Mouse (Mus musculus) spleen, postnatal 36 days (tissue): ENCODE measurements around the gene Rai14.
"Not testable (repeated sequence)": the region's sequence is repeated elsewhere in the genome, so short reads cannot be mapped to it uniquely, and the experiment has no call there.

Experiments used
- DNase-seq, 2 experiments: peaks; one replicate each; pipeline ENCODE4 v3.0.0; 2022; ENCODE audit warnings: low spot score in 2 of 2, mixed read lengths in 1 of 2

The Rai14 gene

DNA sequence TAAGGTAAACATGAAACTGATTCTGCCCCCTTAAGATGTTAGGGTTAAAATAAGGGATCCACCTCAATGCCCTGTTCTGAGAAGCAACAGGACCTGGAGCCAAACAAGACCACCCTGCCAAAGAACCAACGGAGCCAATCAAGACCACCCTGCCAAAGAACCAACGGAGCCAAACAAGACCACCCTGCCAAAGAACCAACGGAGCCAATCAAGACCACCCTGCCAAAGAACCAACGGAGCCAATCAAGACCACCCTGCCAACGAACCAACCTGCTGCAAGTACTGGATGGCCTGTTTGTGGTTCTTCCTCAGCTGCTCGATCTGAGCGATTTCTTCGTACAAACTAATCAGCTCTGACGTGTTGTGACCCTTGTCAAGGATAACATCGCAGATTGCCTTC, 181.1 kb downstream of the Rai14 start:
- not testable (repeated sequence) for DNase-seq

DNA sequence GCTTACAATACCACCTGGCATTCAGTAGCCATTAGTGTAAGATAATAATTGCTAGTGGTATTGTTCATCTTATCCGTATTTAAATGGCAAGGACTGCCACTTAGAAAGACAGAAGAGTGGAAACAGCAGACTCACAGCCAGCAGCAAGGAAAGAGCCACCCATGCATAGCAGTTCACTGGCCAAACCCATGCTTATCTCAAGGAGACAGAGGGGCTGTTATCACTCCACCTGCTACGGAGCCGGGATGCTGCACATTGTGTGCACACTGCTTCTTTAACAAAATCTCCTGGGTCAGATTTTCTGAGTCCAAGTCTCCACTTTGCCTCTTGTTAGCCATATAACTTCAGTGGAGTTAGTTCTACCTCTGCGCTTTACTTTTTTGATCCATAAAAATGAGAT, 183.1 kb downstream of the Rai14 start:
- DNase-seq = no peak

DNA sequence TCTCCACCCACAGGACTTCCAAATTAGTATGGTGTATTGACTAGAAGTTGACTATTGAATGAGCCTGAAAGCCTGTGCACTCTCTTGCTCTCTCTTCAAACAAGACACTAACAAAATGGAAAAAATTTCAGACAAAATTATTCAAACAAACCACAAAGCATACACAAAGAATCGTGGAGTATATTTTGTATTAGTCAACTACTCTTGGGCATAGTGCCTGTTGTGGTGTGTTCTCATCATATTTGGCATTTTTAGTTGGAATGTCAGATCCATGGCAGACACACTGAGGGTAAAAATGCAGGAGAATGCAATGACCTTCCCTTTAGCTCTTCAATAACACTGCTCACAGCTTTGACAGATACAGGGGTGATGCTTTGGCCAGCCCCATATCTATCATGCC, 188.5 kb downstream of the Rai14 start:
- no peak for DNase-seq
